Mouse (Mus musculus) megakaryocyte progenitor cell, adult 5-6 weeks (primary cell): ENCODE results near the gene Spaca6. TPM values are rescaled to one million over a fixed set of nuclear protein-coding genes. Genes with fewer than 3 reads are reported as not detected.

Source experiments
- ATAC-seq: replicated peaks from 2 replicates; pipeline ENCODE4 v1.8.0; 2016; ENCODE audit warnings: mild to moderate bottlenecking, moderate TSS enrichment, inconsistent platforms; ENCODE audit not compliant: poor library complexity
- total RNA-seq, 2 experiments: library from RNA; stranded (forward) in 1 of 2; stranded (reverse) in 1 of 2; fragments of 157-497, 149-512 nt in 1 of 2; fragments of 200-1000 nt in 1 of 2; gene quantifications; 2 replicates each; pipeline versions ENCODE4 v1.2.3 to v1.2.4; 2015 to 2017

The Spaca6 gene
- total RNA-seq, 2 experiments from 2014 or later = 1.0 to 3.4 TPM

- ATAC-seq = peak; percentile 83
Observed at GRCm38 (mm10) chr17:17889732-17890425, 62.9 kb downstream of the Spaca6 start.

Other genes starting within 250 kb of the Spaca6 start
- 70.8 and 72.5 TPM in 2 replicates for gene Lnpep, start 202.1 kb upstream of the Spaca6 start, total RNA-seq (2015)
- 40.0 and 51.7 TPM in 2 replicates for gene Lnpep, start 202.1 kb upstream of the Spaca6 start, total RNA-seq (2017)
- 0.22 TPM in 1 of 2 replicates, not detected in the other for gene Vmn2r90, start 123.4 kb upstream of the Spaca6 start, total RNA-seq (2015)
- not detected in 2 replicates for gene Vmn2r90, start 123.4 kb upstream of the Spaca6 start, total RNA-seq (2017)
- not detected in 2 replicates for gene Has1, start 28.0 kb downstream of the Spaca6 start, total RNA-seq (2015)
- gene Has1, start 28.0 kb downstream of the Spaca6 start, total RNA-seq (2017) = not detected in 2 replicates
- 1.8 and 2.3 TPM in 2 replicates for gene Fpr1, start 56.8 kb downstream of the Spaca6 start, total RNA-seq (2015)
- gene Fpr1, start 56.8 kb downstream of the Spaca6 start, total RNA-seq (2017) = 1.4 and 1.5 TPM in 2 replicates
- gene Fpr2, start 60.7 kb downstream of the Spaca6 start, total RNA-seq (2015) = 12.1 and 17.4 TPM in 2 replicates
- 3.3 and 4.9 TPM in 2 replicates for gene Fpr2, start 60.7 kb downstream of the Spaca6 start, total RNA-seq (2017)
- not detected in 2 replicates for gene Fpr3, start 60.7 kb downstream of the Spaca6 start, total RNA-seq (2015)
- gene Fpr3, start 60.7 kb downstream of the Spaca6 start, total RNA-seq (2017) = not detected in 2 replicates
- not detected in 2 replicates for gene Fpr-rs4, start 194.6 kb downstream of the Spaca6 start, total RNA-seq (2015)
- not detected in 2 replicates for gene Fpr-rs4, start 194.6 kb downstream of the Spaca6 start, total RNA-seq (2017)
- gene Vmn2r124, start 222.3 kb downstream of the Spaca6 start, total RNA-seq (2015) = not detected in 2 replicates
- not detected in 2 replicates for gene Vmn2r124, start 222.3 kb downstream of the Spaca6 start, total RNA-seq (2017)